Mouse (Mus musculus): ENCODE results near the gene Hdc.

DNA sequence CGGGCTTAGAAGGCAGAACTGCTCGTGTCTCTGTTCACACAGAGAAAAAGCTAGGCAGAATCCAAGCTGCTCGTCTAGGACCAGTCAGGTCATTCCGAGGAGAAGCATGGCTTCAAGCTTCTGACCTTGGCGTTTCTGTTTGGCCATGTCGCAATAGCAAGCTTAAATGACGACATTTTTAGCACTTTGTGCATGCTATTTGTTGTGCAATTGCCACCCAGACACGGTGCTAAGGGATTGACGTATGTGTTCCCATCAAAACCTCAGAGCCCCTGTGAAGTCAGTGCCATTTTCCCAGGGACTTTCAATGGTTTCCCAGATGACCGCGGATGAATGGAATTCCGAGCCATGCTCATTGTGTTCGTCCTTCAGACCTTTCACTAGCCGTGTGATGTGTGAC lies 18.6 kb downstream of the Hdc start:
- TF ChIP-seq POLR2A (IDR thresholded peaks at IDR 0.05; ENCODE audit: borderline replicate concordance, extremely low read depth, low read depth, low read length) (no peak), CTCF (IDR thresholded peaks at IDR 0.05; ENCODE audit: insufficient read depth, low read length) (no peak)
